Mouse (Mus musculus) embryonic facial prominence, embryonic 11.5 days (tissue): ENCODE results near the gene Fam71a. TPM values are rescaled to one million over a fixed set of nuclear protein-coding genes. Genes with fewer than 3 reads are reported as not detected.

Experiments
- ATAC-seq: fragments of 200-750 bp; cut with Nextera tagmentation; replicated peaks from 2 replicates; pipeline ENCODE4 v1.8.0; 2017; ENCODE audit warnings: low read depth; ENCODE audit not compliant: insufficient number of reproducible peaks, low FRiP score, low TSS enrichment
- DNase-seq: peaks from one replicate; pipeline ENCODE4 v3.0.0-alpha.2; 2015; ENCODE audit warnings: low spot score
- H3K27ac ChIP-seq: fragments of 300-500 bp; sonication (generic); replicated peaks from 2 replicates; pipeline ENCODE4 v1.5.1; 2014; ENCODE audit warnings: mild to moderate bottlenecking, low read depth, low read length, control low read depth
- H3K27me3 ChIP-seq: fragments of 300-500 bp; sonication (generic); 2 replicates; pipeline ENCODE4 v1.6.1; 2014; ENCODE audit warnings: mild to moderate bottlenecking, low read length, moderate library complexity, mixed read lengths; ENCODE audit not compliant: control insufficient read depth, insufficient read depth
- H3K36me3 ChIP-seq: fragments of 300-500 bp; sonication (generic); replicated peaks from 2 replicates; pipeline ENCODE4 v1.6.1; 2014; ENCODE audit warnings: low read depth, mild to moderate bottlenecking, low read length, moderate library complexity, mixed read lengths; ENCODE audit not compliant: control insufficient read depth, insufficient read depth
- H3K4me1 ChIP-seq: fragments of 300-500 bp; sonication (generic); 2 replicates; pipeline ENCODE4 v1.6.1; 2014; ENCODE audit warnings: low read length, mixed read lengths; ENCODE audit not compliant: control insufficient read depth, insufficient read depth
- H3K4me2 ChIP-seq: fragments of 300-500 bp; sonication (generic); 2 replicates; pipeline ENCODE4 v1.6.1; 2014; ENCODE audit warnings: low read depth, mild to moderate bottlenecking, control low read depth, low read length, moderate library complexity
- H3K4me3 ChIP-seq: fragments of 300-500 bp; sonication (generic); 2 replicates; pipeline ENCODE4 v1.5.1; 2014; ENCODE audit warnings: low read depth, low read length, control low read depth
- H3K9ac ChIP-seq: fragments of 300-500 bp; sonication (generic); replicated peaks from 2 replicates; pipeline ENCODE4 v1.6.1; 2014; ENCODE audit warnings: mild to moderate bottlenecking, control low read depth, low read length
- H3K9me3 ChIP-seq: fragments of 300-500 bp; sonication (generic); replicated peaks from 2 replicates; pipeline ENCODE4 v1.6.1; 2016; ENCODE audit warnings: mild to moderate bottlenecking, low read length, inconsistent platforms, mixed read lengths; ENCODE audit not compliant: control insufficient read depth
- WGBS: fragments of 180-500 bp; shearing (Covaris S2); extraction: QIAGEN DNeasy Blood & Tissue Kit; methylation state at CpG from one replicate; pipeline ENCODE4 v1.1.7; 2014; 5-methylcytosine and 5-hydroxymethylcytosine counted together
- polyA plus RNA-seq: library from polyadenylated mRNA; unstranded; fragments of >200 nt; fragmentation: Nextera tagmentation; extraction: Ambion mirVana; gene quantifications from 2 replicates; pipeline ENCODE4 v1.2.1, GENCODE M21; 2014

The Fam71a gene
- polyA plus RNA-seq, 1 experiment from 2014 or later: not detected

DNA sequence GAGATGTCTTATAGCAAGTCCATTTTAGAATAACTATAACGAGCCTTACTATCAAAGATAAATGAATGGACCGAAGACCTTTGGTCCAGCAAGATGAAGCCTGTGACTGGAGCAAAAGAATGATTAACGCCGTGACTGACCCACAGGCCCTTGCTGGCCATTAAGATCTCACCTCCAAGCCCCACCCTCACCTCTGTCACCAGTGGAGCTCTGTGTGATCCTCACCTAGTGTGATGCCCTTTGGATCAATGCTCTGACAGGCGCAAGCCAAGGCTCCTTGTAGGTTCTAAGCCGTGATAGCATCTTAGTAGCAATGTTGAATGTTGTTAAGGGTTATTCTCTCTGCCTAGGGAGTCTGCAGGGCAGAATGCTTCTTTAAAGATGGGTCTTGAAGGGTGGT lies 31.4 kb upstream of the Fam71a start:
- Histone ChIP-seq H3K27me3 (no peaks in the 10 kb centered on the region), H3K27ac (no peak overlapping the region), H3K36me3 (no peaks in the 10 kb centered on the region), H3K4me2 (no peak overlapping the region), H3K9me3 (no peaks in the 10 kb centered on the region), H3K9ac (no peak overlapping the region), H3K4me1 (no peaks in the 10 kb centered on the region), H3K4me3 (no peak overlapping the region)
- 91% methylated on average over 6 of the region's 6 CpGs for WGBS
- DNase-seq (no peak), ATAC-seq (no peak)

DNA sequence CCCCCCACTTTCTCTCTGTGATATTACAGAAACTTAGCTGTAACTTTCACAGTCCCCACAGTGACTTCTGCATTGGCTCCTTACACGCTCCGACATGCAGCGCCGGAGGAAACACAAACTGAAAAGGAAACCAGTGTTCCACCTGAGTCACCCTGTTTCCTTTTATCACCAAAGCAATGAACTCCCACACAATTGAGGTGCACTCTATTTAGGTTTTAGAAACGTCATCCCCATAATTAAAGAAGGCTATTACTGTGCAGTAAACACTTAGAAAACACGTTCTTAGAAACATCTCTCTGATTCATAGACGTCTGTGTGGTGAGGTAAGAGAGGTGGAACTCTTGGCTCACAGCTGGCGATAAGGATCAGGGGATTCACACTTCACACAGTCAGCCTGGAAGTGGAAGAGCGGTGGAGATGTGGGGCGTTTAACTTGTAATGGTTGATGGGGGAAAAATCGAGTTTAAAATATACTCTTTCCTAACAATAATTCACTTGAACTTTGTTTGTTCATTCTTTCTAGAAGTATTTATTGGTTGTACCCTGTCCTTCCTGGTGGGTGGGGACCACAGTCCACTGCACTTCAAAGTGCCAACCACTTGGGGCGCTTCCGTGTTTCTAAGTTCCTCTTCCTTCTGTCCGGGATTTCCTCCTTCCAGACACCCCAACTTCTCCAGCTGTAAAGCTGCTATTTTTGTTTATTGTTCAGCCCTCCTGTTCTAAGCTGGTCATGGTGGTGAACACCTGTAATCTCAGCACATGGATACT lies 29.2 kb upstream of the Fam71a start:
- Histone ChIP-seq H3K36me3 (no peaks in the 10 kb centered on the region), H3K4me1 (no peaks in the 10 kb centered on the region), H3K9me3 (no peaks in the 10 kb centered on the region), H3K27ac (no peak overlapping the region), H3K9ac (no peak overlapping the region), H3K4me3 (no peak overlapping the region), H3K27me3 (no peaks in the 10 kb centered on the region), H3K4me2 (no peak overlapping the region)
- DNase-seq: peak; percentile 31
- WGBS: 50% methylated on average over 14 of the region's 14 CpGs
- ATAC-seq: no peak

DNA sequence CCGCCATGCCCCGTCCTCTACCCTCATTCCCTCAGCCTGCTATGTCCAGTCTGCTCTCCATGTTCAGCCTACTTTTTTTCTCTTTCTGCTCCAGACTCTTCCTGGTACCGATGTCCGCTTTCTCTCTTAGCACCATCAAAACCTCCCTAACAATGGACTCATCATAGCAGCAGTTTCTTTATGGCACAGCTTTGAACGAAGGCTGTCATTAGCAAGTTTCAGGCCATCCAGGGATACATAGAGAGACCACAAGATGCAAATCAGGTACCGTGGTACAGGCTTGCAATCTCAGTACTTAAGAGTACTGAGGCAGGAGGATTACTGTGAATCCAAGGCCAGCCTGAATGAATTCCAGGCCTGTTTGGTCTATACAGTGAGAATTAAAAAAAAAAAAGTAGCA lies 28.1 kb upstream of the Fam71a start:
- Histone ChIP-seq H3K4me1 (no peaks in the 10 kb centered on the region), H3K27me3 (no peaks in the 10 kb centered on the region), H3K36me3 (no peaks in the 10 kb centered on the region), H3K9me3 (no peaks in the 10 kb centered on the region), H3K27ac (no peak overlapping the region), H3K4me3 (no peak overlapping the region), H3K4me2 (no peak overlapping the region), H3K9ac (no peak overlapping the region)
- 85% methylated on average over 6 of the region's 6 CpGs for WGBS
- DNase-seq (no peak), ATAC-seq (no peak)

DNA sequence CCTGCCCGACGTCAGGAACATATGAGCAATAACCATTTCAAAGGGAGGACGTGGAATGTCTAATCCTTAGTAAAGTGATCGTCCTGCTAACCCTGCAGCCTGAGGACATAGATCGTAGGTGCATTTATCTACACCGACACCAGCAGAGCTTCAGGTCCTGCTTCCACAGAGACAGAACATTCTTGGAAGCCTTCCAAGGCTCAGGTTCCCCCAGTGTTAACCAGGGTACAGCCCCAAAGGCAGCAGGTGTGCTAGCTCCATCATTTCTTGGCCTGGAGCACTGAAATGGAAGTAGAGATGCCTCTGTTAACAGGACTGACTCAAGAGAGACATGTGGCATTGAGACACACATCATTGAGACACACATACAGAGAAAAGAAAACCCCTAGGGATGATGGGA lies 27.6 kb upstream of the Fam71a start:
- no peak for DNase-seq
- H3K4me1 ChIP-seq: no peaks in the 10 kb centered on the region
- H3K27ac ChIP-seq: no peak overlapping the region
- no peak overlapping the region for H3K4me2 ChIP-seq
- H3K4me3 ChIP-seq: no peak overlapping the region
- no peak overlapping the region for H3K9ac ChIP-seq
- H3K9me3 ChIP-seq: no peaks in the 10 kb centered on the region
- ATAC-seq: no peak
- H3K27me3 ChIP-seq: 0 out of 2 replicates have a peak, but pooled peaks cover under 1% of the 10 kb centered on the region
- 70% methylated on average over 6 of the region's 6 CpGs for WGBS
- no peaks in the 10 kb centered on the region for H3K36me3 ChIP-seq

DNA sequence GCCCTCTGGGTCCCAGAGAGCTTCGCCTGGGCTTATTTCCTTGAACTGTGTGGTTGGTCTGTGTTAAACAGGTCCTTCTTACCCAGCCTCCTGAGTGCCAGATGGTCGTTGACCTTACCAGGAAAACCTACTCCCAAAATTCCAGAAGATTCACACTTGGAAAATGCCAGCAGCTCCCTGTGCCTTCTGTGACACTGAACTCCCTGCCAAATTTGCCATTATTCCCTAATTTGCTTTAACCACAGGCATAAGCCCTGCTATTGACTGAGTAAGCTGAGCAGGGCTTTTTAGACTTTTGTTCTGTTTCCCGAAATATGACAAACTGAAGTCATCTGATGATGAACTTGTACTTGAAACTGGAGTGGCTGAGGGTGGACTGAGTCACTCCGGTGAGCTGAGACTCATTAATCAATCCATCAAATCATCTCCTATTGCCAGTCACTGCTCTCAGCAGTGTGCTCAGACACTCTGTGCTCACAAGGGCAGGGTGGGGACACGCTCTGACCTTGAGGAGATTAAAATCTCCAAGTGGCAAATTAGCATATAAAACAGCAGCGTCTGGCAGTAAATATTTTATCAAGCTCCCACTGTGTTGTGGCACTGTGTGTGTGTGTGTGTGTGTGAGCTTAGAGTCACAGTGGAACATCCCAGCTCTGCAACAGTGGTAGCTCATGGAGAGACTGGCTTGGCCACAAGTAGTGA lies 25.2 kb upstream of the Fam71a start:
- H3K4me3 ChIP-seq: no peak overlapping the region
- no peaks in the 10 kb centered on the region for H3K4me1 ChIP-seq
- H3K4me2 ChIP-seq: no peak overlapping the region
- H3K36me3 ChIP-seq: no peaks in the 10 kb centered on the region
- no peak for ATAC-seq
- WGBS: 47% methylated on average over 6 of the region's 6 CpGs
- H3K27ac ChIP-seq: no peak overlapping the region
- no peak overlapping the region for H3K9ac ChIP-seq
- peaks cover 7% of the 10 kb centered on the region for H3K27me3 ChIP-seq
- no peaks in the 10 kb centered on the region for H3K9me3 ChIP-seq
- no peak for DNase-seq

DNA sequence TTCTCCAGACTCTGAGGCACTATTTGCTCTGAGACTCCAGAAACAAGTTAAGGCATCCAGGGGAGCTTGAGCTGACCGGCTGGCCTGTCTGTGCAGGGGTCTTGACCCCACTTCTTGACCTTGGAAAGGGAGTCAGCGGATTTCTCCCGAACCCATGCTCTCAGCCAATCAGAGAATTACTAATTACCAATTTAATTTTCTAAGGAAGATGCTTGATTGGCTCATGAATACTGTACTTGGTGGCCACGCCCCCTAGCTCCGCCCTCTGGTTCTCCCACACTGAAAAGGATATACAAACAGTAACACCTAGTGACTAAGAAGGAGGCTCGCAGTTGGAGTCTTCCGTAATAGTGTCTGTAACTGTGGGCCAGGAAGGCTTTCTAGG lies 21.8 kb upstream of the Fam71a start:
- peak; percentile 29 for DNase-seq
- no peaks in the 10 kb centered on the region for H3K9me3 ChIP-seq
- H3K4me1 ChIP-seq: peaks cover 5% of the 10 kb centered on the region
- H3K9ac ChIP-seq: no peak overlapping the region
- WGBS: 2% methylated on average over 7 of the region's 7 CpGs
- H3K27ac ChIP-seq: no peak overlapping the region
- peaks cover 20% of the 10 kb centered on the region for H3K27me3 ChIP-seq
- ATAC-seq: no peak
- no peak overlapping the region for H3K4me3 ChIP-seq
- no peak overlapping the region; the same call in 1 of the 2 replicates for H3K4me2 ChIP-seq
- H3K36me3 ChIP-seq: no peaks in the 10 kb centered on the region

DNA sequence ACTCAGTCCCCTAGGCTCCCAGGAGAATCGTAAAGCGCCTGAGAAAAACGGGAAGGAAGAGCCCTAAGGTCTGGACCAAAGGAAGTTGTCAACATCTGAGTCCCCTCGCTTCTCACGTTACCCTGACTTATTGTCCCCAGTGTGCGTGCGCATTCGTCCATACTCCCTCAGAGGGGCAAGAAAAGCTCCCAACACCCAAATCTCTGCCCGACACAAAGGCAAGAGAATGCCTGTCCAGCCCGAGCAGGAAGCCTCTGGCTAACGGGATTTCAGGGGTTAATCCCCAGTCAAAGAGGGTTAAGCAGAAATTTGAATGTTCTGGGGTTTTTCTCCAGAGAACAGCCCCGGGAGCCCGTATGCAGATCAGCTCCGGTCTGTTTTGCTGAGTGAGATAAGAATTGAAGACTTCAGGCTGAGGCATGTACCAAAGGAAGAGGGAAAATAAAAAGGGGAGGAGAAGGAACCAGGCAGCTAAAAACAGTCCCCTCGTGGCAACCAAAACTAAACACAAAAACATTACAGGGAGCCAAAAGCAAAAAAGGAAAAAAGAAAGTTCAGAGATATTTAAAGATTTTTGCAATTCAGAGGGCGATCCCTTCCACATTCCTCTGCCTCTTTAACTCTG lies 21.3 kb upstream of the Fam71a start:
- under 1% methylated on average over 16 of the region's 16 CpGs for WGBS
- H3K9ac ChIP-seq: peak overlapping the region; percentile 9; the same call in 1 of the 2 replicates
- H3K27ac ChIP-seq: no peak overlapping the region

DNA sequence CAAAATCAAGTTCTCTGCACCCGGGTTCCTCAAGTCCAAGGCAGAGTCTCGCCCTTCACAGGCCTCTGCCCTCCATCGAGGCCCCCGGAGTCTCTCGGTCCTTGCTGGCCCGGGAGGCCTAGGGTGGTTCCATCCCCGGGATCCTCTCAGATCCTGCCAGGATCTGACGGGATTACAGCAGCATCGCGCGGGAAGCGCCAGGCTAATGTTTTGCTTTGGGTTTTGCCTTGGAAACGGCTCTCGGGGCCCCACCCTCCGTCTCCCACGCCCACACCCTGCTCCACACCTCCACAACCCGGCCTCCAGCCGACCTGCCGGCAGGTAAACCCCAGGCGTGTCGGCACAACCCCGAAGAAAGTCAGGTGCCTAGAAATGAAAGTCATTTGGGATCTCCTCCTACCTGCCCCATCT lies 20.2 kb upstream of the Fam71a start:
- ATAC-seq (no peak), DNase-seq (peak; percentile 27)
- Histone ChIP-seq H3K9me3 (no peaks in the 10 kb centered on the region), H3K4me3 (peak overlapping the region; percentile 16), H3K4me1 (peaks cover 5% of the 10 kb centered on the region), H3K36me3 (no peaks in the 10 kb centered on the region), H3K27ac (no peak overlapping the region), H3K9ac (no peak overlapping the region), H3K27me3 (peaks cover 20% of the 10 kb centered on the region), H3K4me2 (peak overlapping the region; percentile 21)
- under 1% methylated on average over 22 of the region's 22 CpGs for WGBS

More for the DNA sequence above, 21.3 kb upstream of the Fam71a start:
- H3K36me3 ChIP-seq: no peaks in the 10 kb centered on the region
- no peak for ATAC-seq
- peak; percentile 48 for DNase-seq
- H3K9me3 ChIP-seq: no peaks in the 10 kb centered on the region
- peaks cover 5% of the 10 kb centered on the region for H3K4me1 ChIP-seq
- H3K27me3 ChIP-seq: peaks cover 20% of the 10 kb centered on the region
- H3K4me2 ChIP-seq: peak overlapping the region; percentile 39
- H3K4me3 ChIP-seq: peak overlapping the region; percentile 9; the same call in 1 of the 2 replicates
